Comparison of ENCODE assay signal across 15 mouse cellular contexts in the genomic region with DNA sequence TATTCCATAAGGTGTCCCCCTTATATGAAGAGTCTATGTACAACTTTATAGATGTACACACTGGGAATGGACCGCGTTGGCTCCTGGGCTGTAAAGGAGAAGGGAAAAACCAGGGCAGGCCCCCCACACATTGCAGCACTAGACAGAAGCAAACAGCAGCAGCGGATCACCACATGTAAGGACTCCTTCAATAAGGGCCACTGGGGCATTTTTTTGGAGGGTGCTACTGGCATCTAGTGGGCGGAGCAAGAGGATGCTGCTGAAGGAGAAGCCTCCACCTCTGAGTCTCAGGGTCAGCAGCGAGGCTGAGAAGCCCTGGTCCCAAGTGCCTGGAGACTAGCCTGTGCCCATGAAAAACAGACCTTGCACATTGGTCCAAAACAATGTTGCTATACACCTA. TPM values are rescaled to one million over a fixed set of nuclear protein-coding genes. Genes with fewer than 3 reads are reported as not detected.
DNase-seq lines count a peak whose midpoint lies in the region; ATAC-seq and TF ChIP-seq lines count a peak whose summit lies in the region.
"Had no signal": no experiment of that assay in that cellular context is flagged by ENCODE, and none has a peak within 500 bp of the region (broad histone marks: within the 10 kb centered on the region; RNA-seq: fewer than 3 reads in every experiment).

No protein-coding gene starts in this region.

- 90% methylated on average over 5 of the region's 5 CpGs for WGBS in heart, embryonic 13.5 days
- WGBS in heart, embryonic 11.5 days (ENCODE audit: insufficient replicate concordance) = 82% methylated on average over 5 of the region's 5 CpGs
- WGBS in midbrain, embryonic 13.5 days = 86% methylated on average over 5 of the region's 5 CpGs
- WGBS in midbrain, embryonic 16.5 days = 81% methylated on average over 5 of the region's 5 CpGs
- WGBS in liver, postnatal 0 days (ENCODE audit: insufficient replicate concordance) = 90% methylated on average over 5 of the region's 5 CpGs
- WGBS in forebrain, embryonic 10.5 days = 90% methylated on average over 5 of the region's 5 CpGs

- H3K27me3 ChIP-seq in heart, embryonic 13.5 days (replicated peaks) = no peaks in the 10 kb centered on the region
- H3K27me3 ChIP-seq in heart, embryonic 11.5 days (ENCODE audit: control insufficient read depth, insufficient read depth, low read length) = no peaks in the 10 kb centered on the region
- no peaks in the 10 kb centered on the region for H3K27me3 ChIP-seq in midbrain, embryonic 13.5 days
- H3K27me3 ChIP-seq in midbrain, embryonic 16.5 days (ENCODE audit: control insufficient read depth, insufficient read depth, low read depth, low read length) = no peaks in the 10 kb centered on the region
- no peaks in the 10 kb centered on the region; the same call in 1 of the 2 replicates for H3K27me3 ChIP-seq in liver, postnatal 0 days (ENCODE audit: insufficient read depth, low read length)
- H3K27me3 ChIP-seq in forebrain, embryonic 10.5 days (ENCODE audit: poor library complexity, severe bottlenecking) = no peaks in the 10 kb centered on the region
- H3K27me3 ChIP-seq: heart, embryonic 15.5 days; neural tube, embryonic 12.5 days had no signal

- TF ChIP-seq CTCF in liver, postnatal 0 days (IDR thresholded peaks at IDR 0.05; ENCODE audit: low read depth) = peak; percentile 58

- TF ChIP-seq EP300 in liver, postnatal 0 days (IDR thresholded peaks at IDR 0.05; ENCODE audit: low read depth) = no peak

- peaks cover 67% of the 10 kb centered on the region for H3K4me1 ChIP-seq in heart, embryonic 13.5 days
- peaks cover 49% of the 10 kb centered on the region for H3K4me1 ChIP-seq in heart, embryonic 11.5 days (ENCODE audit: control insufficient read depth, insufficient read depth, low read length)
- H3K4me1 ChIP-seq in midbrain, embryonic 13.5 days (replicated peaks) = peaks cover 54% of the 10 kb centered on the region
- peaks cover 31% of the 10 kb centered on the region for H3K4me1 ChIP-seq in midbrain, embryonic 16.5 days (ENCODE audit: control insufficient read depth, insufficient read depth, low read length)
- peaks cover 57% of the 10 kb centered on the region for H3K4me1 ChIP-seq in liver, postnatal 0 days (ENCODE audit: insufficient read depth)
- peaks cover 60% of the 10 kb centered on the region for H3K4me1 ChIP-seq in forebrain, embryonic 10.5 days

- H3K36me3 ChIP-seq in heart, embryonic 13.5 days = peaks cover 22% of the 10 kb centered on the region
- H3K36me3 ChIP-seq in heart, embryonic 11.5 days (ENCODE audit: control insufficient read depth, insufficient read depth, low read length) = no peaks in the 10 kb centered on the region
- H3K36me3 ChIP-seq in midbrain, embryonic 13.5 days = peaks cover 21% of the 10 kb centered on the region
- peaks cover 5% of the 10 kb centered on the region; the same call in 1 of the 2 replicates for H3K36me3 ChIP-seq in midbrain, embryonic 16.5 days (ENCODE audit: control insufficient read depth, insufficient read depth, low read length)
- H3K36me3 ChIP-seq in liver, postnatal 0 days (replicated peaks; ENCODE audit: insufficient read depth, low read length) = no peaks in the 10 kb centered on the region
- peaks cover 36% of the 10 kb centered on the region for H3K36me3 ChIP-seq in forebrain, embryonic 10.5 days (replicated peaks)

- no peak overlapping the region for H3K27ac ChIP-seq in heart, embryonic 13.5 days (replicated peaks)
- no peak overlapping the region; the same call in 1 of the 2 replicates for H3K27ac ChIP-seq in heart, embryonic 11.5 days (ENCODE audit: low read depth, low read length)
- no peak overlapping the region for H3K27ac ChIP-seq in midbrain, embryonic 13.5 days
- no peak overlapping the region for H3K27ac ChIP-seq in midbrain, embryonic 16.5 days (ENCODE audit: low read length)
- peak overlapping the region; percentile 61; the same call in 1 of the 2 replicates for H3K27ac ChIP-seq in liver, postnatal 0 days (ENCODE audit: low read depth)
- H3K27ac ChIP-seq in forebrain, embryonic 10.5 days = no peak overlapping the region
- H3K27ac ChIP-seq: heart, embryonic 15.5 days; neural tube, embryonic 12.5 days had no signal

- intact Hi-C loops in left cerebral cortex, postnatal 25 days (cut with DNase I) = loop anchor here (5.0 kb wide), 1 partner anchor 102 kb away; a partner anchor contains a TSS

- H3K9ac ChIP-seq in heart, embryonic 13.5 days = 0 out of 2 replicates have a peak overlapping the region, but pooled peaks have one; percentile 52
- H3K9ac ChIP-seq in heart, embryonic 11.5 days (ENCODE audit: low read depth, low read length) = no peak overlapping the region
- 0 out of 2 replicates have a peak overlapping the region, but pooled peaks have one; percentile 32 for H3K9ac ChIP-seq in midbrain, embryonic 13.5 days (replicated peaks)
- no peak overlapping the region for H3K9ac ChIP-seq in midbrain, embryonic 16.5 days (ENCODE audit: low read depth, low read length)
- H3K9ac ChIP-seq in liver, postnatal 0 days (replicated peaks) = peak overlapping the region; percentile 55
- H3K9ac ChIP-seq: heart, embryonic 15.5 days had no signal

- H3K9me3 ChIP-seq in heart, embryonic 13.5 days = no peaks in the 10 kb centered on the region
- no peaks in the 10 kb centered on the region for H3K9me3 ChIP-seq in heart, embryonic 11.5 days (replicated peaks; ENCODE audit: control insufficient read depth, low read length)
- H3K9me3 ChIP-seq in midbrain, embryonic 13.5 days = no peaks in the 10 kb centered on the region
- no peaks in the 10 kb centered on the region for H3K9me3 ChIP-seq in midbrain, embryonic 16.5 days (replicated peaks; ENCODE audit: control insufficient read depth, low read length, poor library complexity, severe bottlenecking)
- H3K9me3 ChIP-seq in liver, postnatal 0 days (ENCODE audit: low read length) = no peaks in the 10 kb centered on the region
- no peaks in the 10 kb centered on the region for H3K9me3 ChIP-seq in forebrain, embryonic 10.5 days
- H3K9me3 ChIP-seq: heart, embryonic 15.5 days; neural tube, embryonic 12.5 days had no signal

- DNase-seq in liver, postnatal 0 days = no peak
- DNase-seq in forebrain, embryonic 10.5 days (ENCODE audit: extremely low spot score, low spot score) = no peak
- no peak for DNase-seq in left cerebral cortex, postnatal 25 days (ENCODE audit: low spot score in 2 of 2)
- DNase-seq: cerebellum, adult 11 months; thymus, postnatal 36 days had no signal

- ATAC-seq in heart, embryonic 13.5 days (ENCODE audit: extremely low read depth, insufficient number of reproducible peaks, low FRiP score, low TSS enrichment) = no peak
- no peak for ATAC-seq in heart, embryonic 11.5 days (replicated peaks; ENCODE audit: insufficient number of reproducible peaks, low FRiP score, low TSS enrichment)
- no peak for ATAC-seq in midbrain, embryonic 13.5 days
- no peak for ATAC-seq in midbrain, embryonic 16.5 days
- peak; percentile 37 for ATAC-seq in erythroblast, adult 5-6 weeks (replicated peaks; ENCODE audit: low FRiP score, poor library complexity, severe bottlenecking)
- no peak for ATAC-seq in liver, postnatal 0 days

- 0 out of 2 replicates have a peak overlapping the region, but pooled peaks have one; percentile 89 for H3K4me2 ChIP-seq in heart, embryonic 13.5 days
- H3K4me2 ChIP-seq in heart, embryonic 11.5 days = no peak overlapping the region
- H3K4me2 ChIP-seq in midbrain, embryonic 13.5 days (replicated peaks) = no peak overlapping the region
- no peak overlapping the region for H3K4me2 ChIP-seq in midbrain, embryonic 16.5 days (ENCODE audit: low read length)
- peak overlapping the region; percentile 60 for H3K4me2 ChIP-seq in liver, postnatal 0 days (ENCODE audit: low read depth, low read length)

- no peak overlapping the region for H3K4me3 ChIP-seq in heart, embryonic 13.5 days
- no peak overlapping the region for H3K4me3 ChIP-seq in heart, embryonic 11.5 days (ENCODE audit: low read depth, low read length)
- H3K4me3 ChIP-seq in midbrain, embryonic 13.5 days (replicated peaks) = no peak overlapping the region
- H3K4me3 ChIP-seq in midbrain, embryonic 16.5 days (ENCODE audit: low read depth, low read length) = no peak overlapping the region
- H3K4me3 ChIP-seq in liver, postnatal 0 days (ENCODE audit: low read depth, low read length) = no peak overlapping the region
- H3K4me3 ChIP-seq in forebrain, embryonic 10.5 days = no peak overlapping the region
- H3K4me3 ChIP-seq: heart, embryonic 15.5 days; neural tube, embryonic 12.5 days had no signal

RNA-seq across cellular contexts. Expression of a gene that starts 3.1 kb away (rescaled TPM):
- polyA plus RNA-seq in heart, embryonic 13.5 days (2015; fragmentation: Nextera tagmentation; extraction: Ambion mirVana) = 12.4 and 13.5 TPM in 2 replicates
- 18.2 and 35.8 TPM in 2 replicates for polyA plus RNA-seq in heart, embryonic 11.5 days (2014; fragmentation: Nextera tagmentation; extraction: Ambion mirVana)
- polyA plus RNA-seq in midbrain, embryonic 13.5 days (2015; fragmentation: Nextera tagmentation; extraction: Ambion mirVana) = 14.3 and 17.2 TPM in 2 replicates
- 9.4 and 13.7 TPM in 2 replicates for polyA plus RNA-seq in midbrain, embryonic 16.5 days (2015; fragmentation: Nextera tagmentation; extraction: Ambion mirVana)
- total RNA-seq in erythroblast, adult 5-6 weeks (2015; ENCODE audit: low replicate concordance) = 55.9 and 63.5 TPM in 2 replicates
- 60.6 and 63.8 TPM in 2 replicates for total RNA-seq in erythroblast, adult 5-6 weeks (2017; ENCODE audit: low replicate concordance)
- polyA plus RNA-seq in liver, postnatal 0 days (2015; fragmentation: Nextera tagmentation; extraction: Ambion mirVana) = 3.7 and 4.3 TPM in 2 replicates
- 13.9 and 17.5 TPM in 2 replicates for polyA plus RNA-seq in forebrain, embryonic 10.5 days (2016; fragmentation: Nextera tagmentation; extraction: Ambion mirVana)
- 10 to 100 TPM; 19.3 to 19.8 TPM for total RNA-seq in left cerebral cortex, postnatal 25 days (2021)

RNA-seq across cellular contexts. Expression of a gene that starts 12.9 kb away (rescaled TPM):
- polyA plus RNA-seq in heart, embryonic 13.5 days (2015; fragmentation: Nextera tagmentation; extraction: Ambion mirVana) = not detected in 2 replicates
- not detected in 2 replicates for polyA plus RNA-seq in heart, embryonic 11.5 days (2014; fragmentation: Nextera tagmentation; extraction: Ambion mirVana)
- polyA plus RNA-seq in midbrain, embryonic 13.5 days (2015; fragmentation: Nextera tagmentation; extraction: Ambion mirVana) = not detected in 2 replicates
- not detected in 2 replicates for polyA plus RNA-seq in midbrain, embryonic 16.5 days (2015; fragmentation: Nextera tagmentation; extraction: Ambion mirVana)
- total RNA-seq in erythroblast, adult 5-6 weeks (2015; ENCODE audit: low replicate concordance) = not detected in 2 replicates
- total RNA-seq in erythroblast, adult 5-6 weeks (2017; ENCODE audit: low replicate concordance) = not detected in 2 replicates
- not detected in 2 replicates for polyA plus RNA-seq in liver, postnatal 0 days (2015; fragmentation: Nextera tagmentation; extraction: Ambion mirVana)
- not detected in 2 replicates for polyA plus RNA-seq in forebrain, embryonic 10.5 days (2016; fragmentation: Nextera tagmentation; extraction: Ambion mirVana)
- total RNA-seq in left cerebral cortex, postnatal 25 days (2021) = not detected
- total RNA-seq: adrenal gland, postnatal 36 days; gastrocnemius, adult 18-20 months had no signal
- polyA plus RNA-seq: heart, embryonic 15.5 days; limb, embryonic 11.5 days; neural tube, embryonic 12.5 days had no signal

Comparison
In these comparisons a context has a peak if more than half of its experiments do, and no peak if none do; other contexts are left out.
1. H3K4me2 ChIP-seq: peak in heart, embryonic 13.5 days (single experiment) and liver, postnatal 0 days (single experiment); none in heart, embryonic 11.5 days (single experiment), midbrain, embryonic 13.5 days (single experiment) and midbrain, embryonic 16.5 days (single experiment).
2. H3K9ac ChIP-seq: peak in heart, embryonic 13.5 days (single experiment), midbrain, embryonic 13.5 days (single experiment) and liver, postnatal 0 days (single experiment); none in heart, embryonic 11.5 days (single experiment) and midbrain, embryonic 16.5 days (single experiment).